Mouse (Mus musculus) lung, postnatal 0 days (tissue): ENCODE results near the gene Rab3gap2. TPM values are rescaled to one million over a fixed set of nuclear protein-coding genes. Genes with fewer than 3 reads are reported as not detected.

ENCODE experiments used
- ATAC-seq: fragments of 200-750 bp; cut with Nextera tagmentation; 2 replicates; pipeline ENCODE4 v1.8.0; 2017; ENCODE audit warnings: moderate library complexity
- DNase-seq: peaks from one replicate; pipeline ENCODE4 v3.0.0-alpha.2; 2016; ENCODE audit warnings: low spot score
- H3K27ac ChIP-seq: fragments of 300-500 bp; sonication (generic); 2 replicates; pipeline ENCODE4 v1.5.1; 2014; ENCODE audit warnings: antibody characterized with exemption, mild to moderate bottlenecking, low read length, mixed read lengths
- H3K27me3 ChIP-seq: fragments of 300-500 bp; sonication (generic); replicated peaks from 2 replicates; pipeline ENCODE4 v1.6.1; 2014; ENCODE audit warnings: low read length, mixed read lengths; ENCODE audit not compliant: insufficient read depth
- H3K36me3 ChIP-seq: fragments of 300-500 bp; sonication (generic); 2 replicates; pipeline ENCODE4 v1.6.1; 2014; ENCODE audit warnings: low read length, mixed read lengths; ENCODE audit not compliant: insufficient read depth
- H3K4me1 ChIP-seq: fragments of 300-500 bp; sonication (generic); 2 replicates; pipeline ENCODE4 v1.6.1; 2014; ENCODE audit warnings: antibody characterized with exemption, low read depth, low read length, mixed read lengths; ENCODE audit not compliant: insufficient read depth
- H3K4me2 ChIP-seq: fragments of 300-500 bp; sonication (generic); replicated peaks from 2 replicates; pipeline ENCODE4 v1.6.1; 2014; ENCODE audit warnings: low read depth, mild to moderate bottlenecking, low read length, moderate library complexity, mixed read lengths
- H3K4me3 ChIP-seq: fragments of 300-500 bp; sonication (generic); 2 replicates; pipeline ENCODE4 v1.5.1; 2014; ENCODE audit warnings: low read depth, low read length
- H3K9ac ChIP-seq: fragments of 300-500 bp; sonication (generic); replicated peaks from 2 replicates; pipeline ENCODE4 v1.6.1; 2014; ENCODE audit warnings: low read depth, mild to moderate bottlenecking
- H3K9me3 ChIP-seq: fragments of 300-500 bp; sonication (generic); 2 replicates; pipeline ENCODE4 v1.6.1; 2016; ENCODE audit warnings: low read length, mixed read lengths
- CTCF ChIP-seq: IDR thresholded peaks from 2 replicates; pipeline ENCODE4 v1.5.1; 2016; ENCODE audit warnings: antibody characterized with exemption, mild to moderate bottlenecking
- EP300 ChIP-seq: IDR thresholded peaks from 2 replicates; pipeline ENCODE4 v1.6.1; 2016; ENCODE audit warnings: antibody characterized with exemption, mild to moderate bottlenecking, control low read depth
- WGBS: fragments of 180-500 bp; shearing (Covaris S2); extraction: QIAGEN DNeasy Blood & Tissue Kit; methylation state at CpG from one replicate; pipeline ENCODE4 v1.1.7; 2014; 5-methylcytosine and 5-hydroxymethylcytosine counted together
- polyA plus RNA-seq: library from polyadenylated mRNA; unstranded; fragments of >200 nt; fragmentation: Nextera tagmentation; extraction: Ambion mirVana; gene quantifications from 2 replicates; pipeline ENCODE4 v1.2.1, GENCODE M21; 2015

Gene Rab3gap2
- polyA plus RNA-seq, 1 experiment from 2014 or later, result 14.5 TPM

- H3K27me3 ChIP-seq, result no peaks in the 10 kb centered on the region
- H3K4me3 ChIP-seq, result peak within 1 kb of the TSS; percentile 98
- no peaks in the 10 kb centered on the region for H3K9me3 ChIP-seq
- H3K36me3 ChIP-seq, result peaks cover 10% of the 10 kb centered on the region; the same call in 1 of the 2 replicates
- TF ChIP-seq EP300 (no peak), CTCF (no peak)
- H3K9ac ChIP-seq, result peak within 1 kb of the TSS; percentile 75
- no peaks in the 10 kb centered on the region for H3K4me1 ChIP-seq
- under 1% methylated on average over 64 of the region's 76 CpGs for WGBS
- DNase-seq (peak; percentile 89), ATAC-seq (peak; percentile 87)
- H3K27ac ChIP-seq, result peak within 1 kb of the TSS; percentile 88
- H3K4me2 ChIP-seq, result peak within 1 kb of the TSS; percentile 77
Measured at GRCm38 (mm10) chr1:185328721-185329610, 125.0 kb downstream of the Rab3gap2 start, which contains the start of gene Iars2. Gene Iars2, minus strand, starts transcription at chr1:185329396.

GRCm38 (mm10) chr1:185329851-185330250 lies 125.9 kb downstream of the Rab3gap2 start:
- Histone ChIP-seq H3K4me3 (no peak overlapping the region), H3K27me3 (no peaks in the 10 kb centered on the region), H3K9me3 (no peaks in the 10 kb centered on the region), H3K9ac (no peak overlapping the region), H3K4me1 (no peaks in the 10 kb centered on the region), H3K36me3 (peaks cover 6% of the 10 kb centered on the region; the same call in 1 of the 2 replicates), H3K27ac (no peak overlapping the region), H3K4me2 (no peak overlapping the region)
- no peak for ATAC-seq
- TF ChIP-seq EP300, result no peak
- no peak for TF ChIP-seq CTCF
- 92% methylated on average over 8 of the region's 8 CpGs for WGBS
- DNase-seq, result no peak

GRCm38 (mm10) chr1:185331364-185331763 lies 127.4 kb downstream of the Rab3gap2 start:
- H3K4me2 ChIP-seq, result peak overlapping the region; percentile 71; the same call in 1 of the 2 replicates
- TF ChIP-seq CTCF, result peak; percentile 28
- TF ChIP-seq EP300, result no peak
- H3K36me3 ChIP-seq, result no peaks in the 10 kb centered on the region
- no peak overlapping the region for H3K27ac ChIP-seq
- H3K4me3 ChIP-seq, result peak overlapping the region; percentile 57
- ATAC-seq (peak; percentile 16; the same call in 1 of the 2 replicates), DNase-seq (peak; percentile 65)
- H3K4me1 ChIP-seq, result no peaks in the 10 kb centered on the region
- H3K9ac ChIP-seq, result no peak overlapping the region
- H3K27me3 ChIP-seq, result no peaks in the 10 kb centered on the region
- H3K9me3 ChIP-seq, result no peaks in the 10 kb centered on the region
- 33% methylated on average over 5 of the region's 5 CpGs for WGBS

- Histone ChIP-seq H3K27me3 (no peaks in the 10 kb centered on the region), H3K27ac (peak within 1 kb of the TSS; percentile 76), H3K9me3 (no peaks in the 10 kb centered on the region), H3K9ac (peak within 1 kb of the TSS; percentile 65), H3K4me1 (no peaks in the 10 kb centered on the region), H3K36me3 (no peaks in the 10 kb centered on the region), H3K4me2 (peak within 1 kb of the TSS; percentile 71), H3K4me3 (peak within 1 kb of the TSS; percentile 57)
- peak; percentile 89 for ATAC-seq
- WGBS, result under 1% methylated on average over 32 of the region's 32 CpGs
- DNase-seq, result peak; percentile 96
- no peak for TF ChIP-seq EP300
- no peak for TF ChIP-seq CTCF
Measured at GRCm38 (mm10) chr1:185331983-185332430, 128.1 kb downstream of the Rab3gap2 start, which contains the start of gene Bpnt1. Gene Bpnt1, plus strand, starts transcription at chr1:185332149.

GRCm38 (mm10) chr1:185333651-185334050 lies 129.7 kb downstream of the Rab3gap2 start:
- H3K4me3 ChIP-seq, result no peak overlapping the region
- H3K27me3 ChIP-seq, result no peaks in the 10 kb centered on the region
- TF ChIP-seq CTCF, result no peak
- TF ChIP-seq EP300, result no peak
- ATAC-seq, result no peak
- H3K27ac ChIP-seq, result no peak overlapping the region
- DNase-seq, result no peak
- H3K4me2 ChIP-seq, result no peak overlapping the region
- H3K4me1 ChIP-seq, result no peaks in the 10 kb centered on the region
- H3K9ac ChIP-seq, result no peak overlapping the region
- no peaks in the 10 kb centered on the region for H3K36me3 ChIP-seq
- 84% methylated on average over 5 of the region's 5 CpGs for WGBS
- H3K9me3 ChIP-seq, result no peaks in the 10 kb centered on the region

- Histone ChIP-seq H3K4me3 (no peak overlapping the region), H3K27me3 (no peaks in the 10 kb centered on the region), H3K27ac (no peak overlapping the region), H3K9ac (no peak overlapping the region), H3K9me3 (no peaks in the 10 kb centered on the region), H3K4me1 (no peaks in the 10 kb centered on the region), H3K4me2 (no peak overlapping the region), H3K36me3 (no peaks in the 10 kb centered on the region)
- TF ChIP-seq EP300, result no peak
- no peak for TF ChIP-seq CTCF
- 88% methylated on average over 4 of the region's 4 CpGs for WGBS
- ATAC-seq, result no peak
- DNase-seq, result no peak
Measured at GRCm38 (mm10) chr1:185334136-185334535, 130.2 kb downstream of the Rab3gap2 start.
